Mouse (Mus musculus): ENCODE results near the gene Loxl1. TPM values are rescaled to one million over a fixed set of nuclear protein-coding genes. Genes with fewer than 3 reads are reported as not detected.
A peak's percentile ranks its signal among the peaks of the same experiment; 100 is the strongest.

Gene Loxl1
- total and polyA plus RNA-seq, 2 experiments from 2014 or later, result 39.2 to 61.7 TPM

DNA sequence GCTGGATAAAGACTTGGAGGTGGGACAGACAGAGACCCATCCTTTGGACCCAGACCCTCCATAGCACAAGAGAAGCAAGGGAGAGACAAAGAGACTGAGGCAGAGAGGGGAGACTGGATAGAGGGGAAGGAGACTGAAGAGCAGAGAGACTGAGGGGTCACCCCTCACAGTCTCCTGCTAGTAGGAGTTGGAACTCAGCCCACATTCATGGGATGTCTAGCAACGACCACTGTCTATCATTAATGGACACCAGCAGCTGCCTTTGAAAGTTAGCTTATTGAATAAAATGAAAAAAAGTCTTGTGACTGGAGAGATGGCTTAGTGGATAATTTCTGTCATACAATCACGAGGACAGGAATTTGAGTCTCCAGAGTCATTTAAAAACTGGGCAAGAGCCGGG is 45.9 kb downstream of the Loxl1 start:
- no peak for ATAC-seq (ENCODE audit: insufficient read depth, low read depth)

DNA sequence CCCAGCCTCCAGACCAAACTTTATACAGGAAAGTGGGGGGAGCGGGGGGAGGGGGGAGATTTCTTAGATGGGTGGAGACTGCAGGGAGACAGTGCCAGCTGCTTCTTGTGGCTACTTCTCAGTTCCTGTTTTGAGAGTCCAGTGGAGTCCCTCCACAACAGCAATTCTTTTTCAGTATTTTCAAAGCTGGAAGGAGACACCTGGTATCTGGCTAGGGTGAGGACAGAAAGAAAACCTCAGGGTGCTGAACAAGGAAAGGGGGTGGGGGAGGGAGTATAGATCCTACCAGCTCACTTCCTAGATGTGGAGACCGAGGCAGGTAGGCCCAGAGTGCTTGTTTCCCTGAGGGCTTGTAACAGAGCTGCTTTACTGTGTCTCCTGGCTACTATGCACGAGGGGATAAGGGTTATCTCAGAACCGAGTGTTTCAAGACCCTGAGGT is 46.4 kb downstream of the Loxl1 start:
- Histone ChIP-seq H3K9me3 (replicated peaks; ENCODE audit: control insufficient read depth, low read length) (no peaks in the 10 kb centered on the region), H3K36me3 (replicated peaks; ENCODE audit: control insufficient read depth, insufficient read depth, low read length) (peaks cover 11% of the 10 kb centered on the region), H3K9ac (replicated peaks; ENCODE audit: low read depth, low read length) (no peak overlapping the region), H3K4me3 (ENCODE audit: low read depth, low read length) (no peak overlapping the region), H3K27me3 (ENCODE audit: control insufficient read depth, insufficient read depth, low read length) (no peaks in the 10 kb centered on the region), H3K4me1 (ENCODE audit: control insufficient read depth, insufficient read depth) (no peaks in the 10 kb centered on the region), H3K4me2 (ENCODE audit: low read depth, low read length) (no peak overlapping the region), H3K27ac (ENCODE audit: low read depth) (peak overlapping the region; percentile 66)
- 17% methylated on average over 4 of the region's 4 CpGs for WGBS
- DNase-seq (ENCODE audit: low spot score) (peak; percentile 46), ATAC-seq (ENCODE audit: insufficient read depth, low read depth) (no peak)
- TF ChIP-seq CTCF (IDR thresholded peaks at IDR 0.05; ENCODE audit: low read depth) (no peak), EP300 (IDR thresholded peaks at IDR 0.05; ENCODE audit: low read depth) (no peak)

More for the DNA sequence above, 45.9 kb downstream of the Loxl1 start:
- H3K4me1 ChIP-seq (ENCODE audit: control insufficient read depth, insufficient read depth), result no peaks in the 10 kb centered on the region
- peak overlapping the region; percentile 66 for H3K27ac ChIP-seq (ENCODE audit: low read depth)
- DNase-seq (ENCODE audit: low spot score), result peak; percentile 6
- H3K9me3 ChIP-seq (replicated peaks; ENCODE audit: control insufficient read depth, low read length), result no peaks in the 10 kb centered on the region
- no peaks in the 10 kb centered on the region for H3K27me3 ChIP-seq (ENCODE audit: control insufficient read depth, insufficient read depth, low read length)
- TF ChIP-seq EP300 (IDR thresholded peaks at IDR 0.05; ENCODE audit: low read depth) (no peak), CTCF (IDR thresholded peaks at IDR 0.05; ENCODE audit: low read depth) (no peak)
- H3K4me3 ChIP-seq (ENCODE audit: low read depth, low read length), result no peak overlapping the region
- H3K4me2 ChIP-seq (ENCODE audit: low read depth, low read length), result no peak overlapping the region
- H3K9ac ChIP-seq (replicated peaks; ENCODE audit: low read depth, low read length), result no peak overlapping the region
- H3K36me3 ChIP-seq (replicated peaks; ENCODE audit: control insufficient read depth, insufficient read depth, low read length), result peaks cover 6% of the 10 kb centered on the region
- 48% methylated on average over 3 of the region's 3 CpGs for WGBS

DNA sequence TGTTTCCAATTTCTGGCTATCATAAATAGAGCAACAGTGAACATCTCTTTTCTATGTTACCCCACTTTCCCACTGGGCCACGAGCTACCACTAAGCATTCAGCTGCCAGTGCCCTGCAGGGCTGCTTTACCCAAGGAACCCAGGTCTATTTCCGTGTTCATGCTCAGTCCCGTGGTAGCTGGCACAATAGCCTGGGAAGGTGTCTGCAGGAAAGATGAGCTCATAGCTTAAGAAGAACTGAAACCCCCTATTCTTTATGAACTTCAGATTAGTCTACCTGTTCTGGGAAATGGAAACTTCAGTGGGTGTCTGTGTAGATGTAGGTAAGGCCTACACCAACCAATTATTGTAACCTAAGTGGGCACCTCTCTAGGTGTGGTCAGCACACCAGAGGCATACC is 47.6 kb downstream of the Loxl1 start:
- peak; percentile 2 for DNase-seq (ENCODE audit: low spot score)
- H3K9me3 ChIP-seq (replicated peaks; ENCODE audit: control insufficient read depth, low read length), result no peaks in the 10 kb centered on the region
- no peak for ATAC-seq (ENCODE audit: insufficient read depth, low read depth)

DNA sequence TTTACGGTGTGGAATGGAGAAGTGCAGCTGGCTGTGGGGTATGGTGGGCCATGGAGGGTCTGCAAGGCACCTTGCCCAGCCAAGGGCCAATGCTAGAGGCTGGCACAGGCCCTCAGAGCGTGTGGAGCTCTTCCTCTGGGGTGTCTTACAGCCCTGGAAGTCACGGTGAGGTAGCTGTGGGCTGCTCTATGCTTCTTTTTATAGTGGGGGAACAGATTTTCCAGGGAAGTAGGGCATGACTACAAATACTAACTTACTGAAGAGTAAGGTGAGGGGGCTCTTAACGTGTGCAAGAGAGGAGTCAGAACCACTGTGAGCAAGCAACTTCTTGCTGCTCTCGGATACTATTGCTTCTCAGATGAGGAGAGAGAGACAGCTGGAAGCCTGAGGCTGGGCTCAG is 50.5 kb downstream of the Loxl1 start:
- H3K36me3 ChIP-seq (replicated peaks; ENCODE audit: control insufficient read depth, insufficient read depth, low read length), result peaks cover 37% of the 10 kb centered on the region
- H3K27me3 ChIP-seq (ENCODE audit: control insufficient read depth, insufficient read depth, low read length), result no peaks in the 10 kb centered on the region
- DNase-seq (ENCODE audit: low spot score) (no peak), ATAC-seq (ENCODE audit: insufficient read depth, low read depth) (no peak)
- H3K4me1 ChIP-seq (ENCODE audit: control insufficient read depth, insufficient read depth), result no peaks in the 10 kb centered on the region
- no peak overlapping the region for H3K9ac ChIP-seq (replicated peaks; ENCODE audit: low read depth, low read length)
- H3K4me3 ChIP-seq (ENCODE audit: low read depth, low read length), result no peak overlapping the region
- 92% methylated on average over 5 of the region's 5 CpGs for WGBS
- no peak for TF ChIP-seq CTCF (IDR thresholded peaks at IDR 0.05; ENCODE audit: low read depth)
- no peak for TF ChIP-seq EP300 (IDR thresholded peaks at IDR 0.05; ENCODE audit: low read depth)
- H3K4me2 ChIP-seq (ENCODE audit: low read depth, low read length), result no peak overlapping the region
- H3K27ac ChIP-seq (ENCODE audit: low read depth), result no peak overlapping the region
- H3K9me3 ChIP-seq (replicated peaks; ENCODE audit: control insufficient read depth, low read length), result no peaks in the 10 kb centered on the region

More for the DNA sequence above, 47.6 kb downstream of the Loxl1 start:
- Histone ChIP-seq H3K9ac (replicated peaks; ENCODE audit: low read depth, low read length) (no peak overlapping the region), H3K4me1 (ENCODE audit: control insufficient read depth, insufficient read depth) (no peaks in the 10 kb centered on the region), H3K27me3 (ENCODE audit: control insufficient read depth, insufficient read depth, low read length) (no peaks in the 10 kb centered on the region), H3K36me3 (replicated peaks; ENCODE audit: control insufficient read depth, insufficient read depth, low read length) (peaks cover 21% of the 10 kb centered on the region), H3K27ac (ENCODE audit: low read depth) (no peak overlapping the region), H3K4me3 (ENCODE audit: low read depth, low read length) (no peak overlapping the region), H3K4me2 (ENCODE audit: low read depth, low read length) (no peak overlapping the region)
- 60% methylated on average over 3 of the region's 3 CpGs for WGBS
- no peak for TF ChIP-seq CTCF (IDR thresholded peaks at IDR 0.05; ENCODE audit: low read depth)
- TF ChIP-seq EP300 (IDR thresholded peaks at IDR 0.05; ENCODE audit: low read depth), result no peak

DNA sequence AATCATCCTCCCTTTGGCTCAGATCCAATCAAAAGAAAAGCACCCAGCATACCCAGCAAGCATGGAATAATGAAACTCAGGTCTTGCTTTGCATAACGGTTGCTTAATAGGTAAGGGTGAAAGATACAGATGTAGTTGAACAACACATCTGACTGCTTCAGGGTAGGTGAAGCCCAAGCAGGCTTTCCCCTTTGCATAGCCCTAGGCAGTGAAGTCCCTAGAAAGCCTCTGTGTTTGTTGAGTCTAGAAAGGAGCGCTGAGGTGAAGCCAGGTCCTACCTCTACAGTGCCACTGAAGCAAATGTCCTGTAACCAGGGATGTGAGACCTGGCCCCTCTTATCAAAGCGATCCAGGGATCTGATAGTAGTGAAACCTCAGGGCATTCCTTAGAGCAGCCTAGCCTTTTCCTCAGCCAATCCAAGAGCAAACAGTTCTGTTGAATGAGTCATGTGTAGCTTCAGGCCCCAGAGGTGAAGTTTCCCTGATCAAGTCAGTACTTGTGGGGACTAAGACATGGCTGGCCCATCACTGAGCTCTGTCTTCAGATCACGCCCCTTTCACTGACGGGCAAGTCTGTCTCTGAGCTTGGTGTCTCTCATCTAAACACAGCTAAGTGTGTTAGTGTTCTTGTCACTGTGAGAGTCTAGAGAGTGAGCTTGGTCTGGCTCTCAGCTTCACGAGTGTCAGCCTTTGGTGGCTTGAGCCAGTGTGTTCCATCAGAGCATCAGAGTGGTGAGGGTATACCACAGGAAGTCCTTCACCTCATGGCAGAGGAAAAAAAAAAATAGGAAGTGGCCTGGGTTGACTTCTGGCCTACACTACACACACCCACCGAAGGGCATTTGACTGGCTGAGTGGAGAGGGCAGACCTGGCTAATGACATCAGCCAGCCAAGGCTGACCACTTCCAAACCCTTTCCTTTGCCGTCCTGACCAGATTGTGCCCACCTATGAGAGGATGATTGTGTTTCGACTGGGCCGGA is 57.0 kb downstream of the Loxl1 start:
- H3K9ac ChIP-seq (replicated peaks; ENCODE audit: low read depth, low read length), result no peak overlapping the region
- WGBS, result 87% methylated on average over 10 of the region's 10 CpGs
- H3K4me2 ChIP-seq (ENCODE audit: low read depth, low read length), result no peak overlapping the region
- DNase-seq (ENCODE audit: low spot score) (no peak), ATAC-seq (ENCODE audit: insufficient read depth, low read depth) (no peak)
- H3K27ac ChIP-seq (ENCODE audit: low read depth), result no peak overlapping the region
- no peak for TF ChIP-seq CTCF (IDR thresholded peaks at IDR 0.05; ENCODE audit: low read depth)
- no peak for TF ChIP-seq EP300 (IDR thresholded peaks at IDR 0.05; ENCODE audit: low read depth)
- H3K27me3 ChIP-seq (ENCODE audit: control insufficient read depth, insufficient read depth, low read length), result no peaks in the 10 kb centered on the region
- no peak overlapping the region for H3K4me3 ChIP-seq (ENCODE audit: low read depth, low read length)
- H3K36me3 ChIP-seq (replicated peaks; ENCODE audit: control insufficient read depth, insufficient read depth, low read length), result peaks cover 37% of the 10 kb centered on the region
- no peaks in the 10 kb centered on the region for H3K9me3 ChIP-seq (replicated peaks; ENCODE audit: control insufficient read depth, low read length)
- no peaks in the 10 kb centered on the region; the same call in 1 of the 2 replicates for H3K4me1 ChIP-seq (ENCODE audit: control insufficient read depth, insufficient read depth)
